Mouse (Mus musculus) liver, adult 2 months (tissue): ENCODE data around the gene Trpt1.

Experiments used
- CTCF ChIP-seq: fragments of 200-500 bp; IDR thresholded peaks from 2 replicates; pipeline ENCODE4 v1.5.1; 2011; ENCODE audit warnings: low read depth, low read length, control low read depth
- POLR2A ChIP-seq: fragments of 200-500 bp; IDR thresholded peaks from 2 replicates; pipeline ENCODE4 v1.6.1; 2011; ENCODE audit warnings: low read length, control low read depth; ENCODE audit not compliant: insufficient read depth; ENCODE audit errors: extremely low read depth

- TF ChIP-seq CTCF (no peak), POLR2A (0 out of 2 replicates have a peak, but pooled peaks have one; percentile 46)
Observed at GRCm38 (mm10) chr19:6950613-6951153, 45.2 kb upstream of the Trpt1 start.
